Mouse (Mus musculus) embryonic fibroblast, embryonic 13.5 days (primary cell): Measurements from ENCODE around the gene Rfpl4.

Experiments
- CTCF ChIP-seq: IDR thresholded peaks from 2 replicates; pipeline ENCODE4 v1.5.1; 2011; ENCODE audit warnings: mild to moderate bottlenecking, control low read depth, low read length, moderate library complexity, borderline replicate concordance; ENCODE audit not compliant: insufficient read depth
- POLR2A ChIP-seq: IDR thresholded peaks from 2 replicates; pipeline ENCODE4 v1.6.1; 2011; ENCODE audit warnings: low read depth, mild to moderate bottlenecking, control low read depth, low read length, moderate library complexity

- TF ChIP-seq CTCF, result no peak
- TF ChIP-seq POLR2A, result no peak
Observed at GRCm38 (mm10) chr7:5087886-5088285, 28.9 kb downstream of the Rfpl4 start.
